Comparison of ENCODE assay signal across 14 mouse cellular contexts in genomic region chr19:53456681-53457080, GRCm38 (mm10).
DNase-seq lines count a peak whose midpoint lies in the region.
"Had no signal": no experiment of that assay in that cellular context is flagged by ENCODE, and none has a peak within 500 bp of the region (broad histone marks: within the 10 kb centered on the region; RNA-seq: fewer than 3 reads in every experiment).

No protein-coding gene starts in this region.

- peak; percentile 46 for DNase-seq in adrenal gland, adult 2 months
- no peak for DNase-seq in adrenal gland, postnatal 4 days (ENCODE audit: low spot score in 2 of 2)
- peak; percentile 82 for DNase-seq in heart, adult 11 months
- no peak for DNase-seq in heart, postnatal 10 days
- peak; percentile 38 for DNase-seq in NIH3T3 (ENCODE audit: low read depth)
- DNase-seq in frontal cortex, postnatal 14 days (ENCODE audit: low spot score in 2 of 2), result no peak
- no peak for DNase-seq in cerebellum, adult 9-11 months
- DNase-seq: adrenal gland, postnatal 14 days; B cell, adult 2 months; cerebellum, postnatal 25 days; gastrocnemius, postnatal 36 days; heart, adult 18-20 months; heart, postnatal 36 days; kidney, adult 8-10 months had no signal

- intact Hi-C loops in heart, postnatal 10 days (cut with DNase I), result no loop called here

Comparison
In these comparisons a context has a peak if more than half of its experiments do, and no peak if none do; other contexts are left out.
1. DNase-seq: peak in adrenal gland, adult 2 months (single experiment), heart, adult 11 months (single experiment) and NIH3T3 (single experiment); none in adrenal gland, postnatal 4 days (0 of 2), heart, postnatal 10 days (0 of 2), frontal cortex, postnatal 14 days (0 of 2) and cerebellum, adult 9-11 months (single experiment).